Mouse (Mus musculus) myocyte (in vitro differentiated cells): Measurements from ENCODE around the gene Tbc1d15. TPM values are rescaled to one million over a fixed set of nuclear protein-coding genes. Genes with fewer than 3 reads are reported as not detected.

Source experiments
- H3K27me3 ChIP-seq: one replicate; pipeline ENCODE4 v1.6.1; 2011; ENCODE audit not compliant: control insufficient read depth, insufficient read depth, insufficient read length
- H3K36me3 ChIP-seq: one replicate; pipeline ENCODE4 v1.6.1; 2011; ENCODE audit not compliant: control insufficient read depth, insufficient read depth
- H3K4me2 ChIP-seq: one replicate; pipeline ENCODE4 v1.6.1; 2011; ENCODE audit warnings: low read depth, control low read depth
- H3K4me3 ChIP-seq: one replicate; pipeline ENCODE4 v1.5.1; 2011; ENCODE audit warnings: mild to moderate bottlenecking, control low read depth, moderate library complexity
- H3K79me2 ChIP-seq: one replicate; pipeline ENCODE4 v1.6.1; 2011; ENCODE audit not compliant: control insufficient read depth, insufficient read depth
- H3ac ChIP-seq: one replicate; pipeline ENCODE4 v1.6.1; 2011; ENCODE audit not compliant: control insufficient read depth, insufficient read length
- CEBPB ChIP-seq: IDR thresholded peaks from 2 replicates; pipeline ENCODE4 v1.6.1; 2011; ENCODE audit warnings: mild to moderate bottlenecking, moderate library complexity; ENCODE audit not compliant: poor library complexity, insufficient read depth, severe bottlenecking
- E2F4 ChIP-seq: IDR thresholded peaks from one replicate; pipeline ENCODE4 v1.6.1; 2011; ENCODE audit warnings: mild to moderate bottlenecking, control low read depth, moderate library complexity; ENCODE audit not compliant: insufficient read depth
- MAX ChIP-seq: IDR thresholded peaks from one replicate; pipeline ENCODE4 v1.6.1; 2011; ENCODE audit warnings: low read depth, mild to moderate bottlenecking, control low read depth
- MYOD1 ChIP-seq, 3 experiments: IDR thresholded peaks; one replicate each; pipeline ENCODE4 v1.6.1; 2011; ENCODE audit warnings: control low read depth in 2 of 3, low read depth in 2 of 3, mild to moderate bottlenecking in 2 of 3, moderate library complexity in 1 of 3; ENCODE audit not compliant: insufficient read length in 2 of 3, control insufficient read depth in 1 of 3
- MYOG ChIP-seq, 3 experiments: IDR thresholded peaks; one replicate each; pipeline ENCODE4 v1.6.1; 2011; ENCODE audit warnings: control low read depth in 2 of 3, low read depth in 2 of 3, mild to moderate bottlenecking in 2 of 3; ENCODE audit not compliant: insufficient read length in 2 of 3, control insufficient read depth in 1 of 3, insufficient read depth in 1 of 3
- POLR2A ChIP-seq: IDR thresholded peaks from one replicate; pipeline ENCODE4 v1.6.1; 2011; ENCODE audit warnings: low read depth, mild to moderate bottlenecking, control low read depth, moderate library complexity; ENCODE audit not compliant: insufficient read length
- POLR2AphosphoS2 ChIP-seq: IDR thresholded peaks from one replicate; pipeline ENCODE4 v1.6.1; 2011; ENCODE audit warnings: low read depth, control low read depth; ENCODE audit not compliant: insufficient read length
- REST ChIP-seq: IDR thresholded peaks from one replicate; pipeline ENCODE4 v1.6.1; 2011; ENCODE audit warnings: mild to moderate bottlenecking, control low read depth, moderate library complexity; ENCODE audit not compliant: insufficient read depth, insufficient read length
- SRF ChIP-seq: IDR thresholded peaks from one replicate; pipeline ENCODE4 v1.6.1; 2011; ENCODE audit warnings: low read depth; ENCODE audit not compliant: control insufficient read depth, insufficient read length
- TCF12 ChIP-seq: IDR thresholded peaks from one replicate; pipeline ENCODE4 v1.6.1; 2011; ENCODE audit warnings: mild to moderate bottlenecking, control low read depth; ENCODE audit not compliant: poor library complexity, insufficient read depth, severe bottlenecking
- TCF3 ChIP-seq: IDR thresholded peaks from one replicate; pipeline ENCODE4 v1.6.1; 2011; ENCODE audit warnings: low read depth, control low read depth; ENCODE audit not compliant: insufficient read length
- USF1 ChIP-seq: IDR thresholded peaks from one replicate; pipeline ENCODE4 v1.6.1; 2011; ENCODE audit warnings: low read depth, mild to moderate bottlenecking, control low read depth, moderate library complexity
- polyA plus RNA-seq: library from polyadenylated mRNA; unstranded; fragments of >200 nt; fragmentation: generic; extraction: Trizol; gene quantifications from one replicate; pipeline ENCODE4 v1.2.1, GENCODE M21; 2012; ENCODE audit warnings: missing spikeins

Gene Tbc1d15
- polyA plus RNA-seq, 1 experiment = 19.8 TPM

- no peak overlapping the region for H3ac ChIP-seq
- no peaks in the 10 kb centered on the region for H3K27me3 ChIP-seq
- no peak for TF ChIP-seq MYOG (IDR thresholded peaks at IDR 0.05; ENCODE audit: control insufficient read depth in 1 of 3, insufficient read depth in 1 of 3, insufficient read length in 2 of 3, low read depth in 2 of 3)
- no peaks in the 10 kb centered on the region for H3K79me2 ChIP-seq
- no peak overlapping the region for H3K4me3 ChIP-seq
- H3K36me3 ChIP-seq = peaks cover 62% of the 10 kb centered on the region
- no peak overlapping the region for H3K4me2 ChIP-seq
Measured at GRCm38 (mm10) chr10:115294715-115295114, 43.4 kb upstream of the Tbc1d15 start.

- no peak for TF ChIP-seq CEBPB
- Histone ChIP-seq H3ac (no peak overlapping the region), H3K4me3 (no peak overlapping the region), H3K36me3 (peaks cover 54% of the 10 kb centered on the region), H3K79me2 (no peaks in the 10 kb centered on the region), H3K4me2 (no peak overlapping the region), H3K27me3 (no peaks in the 10 kb centered on the region)
Measured at GRCm38 (mm10) chr10:115293946-115294345, 42.7 kb upstream of the Tbc1d15 start.

- Histone ChIP-seq H3K36me3 (peaks cover 61% of the 10 kb centered on the region), H3ac (no peak overlapping the region), H3K27me3 (no peaks in the 10 kb centered on the region), H3K4me2 (no peak overlapping the region), H3K79me2 (no peaks in the 10 kb centered on the region), H3K4me3 (no peak overlapping the region)
- TF ChIP-seq TCF12 (no peak), SRF (no peak), USF1 (no peak), MYOD1 (IDR thresholded peaks at IDR 0.05; ENCODE audit: control insufficient read depth in 1 of 3, insufficient read length in 2 of 3, low read depth in 2 of 3) (no peak), MAX (no peak), TCF3 (no peak), E2F4 (no peak), CEBPB (no peak), POLR2AphosphoS2 (no peak), REST (no peak), POLR2A (no peak), MYOG (IDR thresholded peaks at IDR 0.05; ENCODE audit: control insufficient read depth in 1 of 3, insufficient read depth in 1 of 3, insufficient read length in 2 of 3, low read depth in 2 of 3) (no peak)
Measured at GRCm38 (mm10) chr10:115290671-115291070, 39.4 kb upstream of the Tbc1d15 start.

- TF ChIP-seq E2F4 (no peak), USF1 (no peak), REST (no peak), SRF (no peak), TCF12 (no peak), MAX (no peak), MYOD1 (IDR thresholded peaks at IDR 0.05; ENCODE audit: control insufficient read depth in 1 of 3, insufficient read length in 2 of 3, low read depth in 2 of 3) (no peak), POLR2A (no peak), TCF3 (no peak), CEBPB (no peak), MYOG (IDR thresholded peaks at IDR 0.05; ENCODE audit: control insufficient read depth in 1 of 3, insufficient read depth in 1 of 3, insufficient read length in 2 of 3, low read depth in 2 of 3) (no peak)
- Histone ChIP-seq H3K36me3 (peaks cover 44% of the 10 kb centered on the region), H3K79me2 (no peaks in the 10 kb centered on the region), H3K4me3 (no peak overlapping the region), H3ac (no peak overlapping the region), H3K27me3 (no peaks in the 10 kb centered on the region), H3K4me2 (no peak overlapping the region)
Measured at GRCm38 (mm10) chr10:115288856-115289255, 37.6 kb upstream of the Tbc1d15 start.

GRCm38 (mm10) chr10:115284170-115284569, 32.9 kb upstream of the Tbc1d15 start:
- peak; percentile 63 for TF ChIP-seq POLR2AphosphoS2
- TF ChIP-seq TCF12 = no peak
- TF ChIP-seq MYOD1 (IDR thresholded peaks at IDR 0.05; ENCODE audit: control insufficient read depth in 1 of 3, insufficient read length in 2 of 3, low read depth in 2 of 3) = no peak
- TF ChIP-seq USF1 = no peak
- TF ChIP-seq TCF3 = no peak

GRCm38 (mm10) chr10:115281381-115281780, 30.1 kb upstream of the Tbc1d15 start:
- H3K36me3 ChIP-seq = peaks cover 4% of the 10 kb centered on the region
- H3ac ChIP-seq = no peak overlapping the region
- no peaks in the 10 kb centered on the region for H3K79me2 ChIP-seq
- H3K4me3 ChIP-seq = no peak overlapping the region
- H3K27me3 ChIP-seq = no peaks in the 10 kb centered on the region
- H3K4me2 ChIP-seq = no peak overlapping the region
- TF ChIP-seq MYOD1 (IDR thresholded peaks at IDR 0.05; ENCODE audit: control insufficient read depth in 1 of 3, insufficient read length in 2 of 3, low read depth in 2 of 3) (no peak), MYOG (IDR thresholded peaks at IDR 0.05; ENCODE audit: control insufficient read depth in 1 of 3, insufficient read depth in 1 of 3, insufficient read length in 2 of 3, low read depth in 2 of 3) (no peak)

More at GRCm38 (mm10) chr10:115284170-115284569, 32.9 kb upstream of the Tbc1d15 start:
- no peak overlapping the region for H3K4me2 ChIP-seq
- H3K36me3 ChIP-seq = peaks cover 18% of the 10 kb centered on the region
- no peaks in the 10 kb centered on the region for H3K79me2 ChIP-seq
- no peaks in the 10 kb centered on the region for H3K27me3 ChIP-seq
- no peak overlapping the region for H3K4me3 ChIP-seq
- H3ac ChIP-seq = no peak overlapping the region
